Mouse (Mus musculus): ENCODE data around the gene Aff1. TPM values are rescaled to one million over a fixed set of nuclear protein-coding genes. Genes with fewer than 3 reads are reported as not detected.

Aff1 gene
- polyA plus RNA-seq (2014; fragmentation: Nextera tagmentation; extraction: Ambion mirVana), result 12.1 and 13.4 TPM in 2 replicates

- H3K27me3 ChIP-seq (ENCODE audit: control insufficient read depth, insufficient read depth, low read length), result peaks cover 23% of the 10 kb centered on the region
- H3K4me2 ChIP-seq, result peak within 1 kb of the TSS; percentile 100
- H3K27ac ChIP-seq (ENCODE audit: low read depth, low read length), result no peak within 1 kb of the TSS
- no peaks in the 10 kb centered on the region for H3K4me1 ChIP-seq (ENCODE audit: control insufficient read depth, insufficient read depth, low read length)
- ATAC-seq (replicated peaks; ENCODE audit: insufficient number of reproducible peaks, low FRiP score, low TSS enrichment), result peak; percentile 90
- H3K36me3 ChIP-seq (ENCODE audit: control insufficient read depth, insufficient read depth, low read length), result no peaks in the 10 kb centered on the region
- H3K9me3 ChIP-seq (replicated peaks; ENCODE audit: control insufficient read depth, low read length), result no peaks in the 10 kb centered on the region
- peak within 1 kb of the TSS; percentile 72 for H3K9ac ChIP-seq (ENCODE audit: low read depth, low read length)
- peak within 1 kb of the TSS; percentile 67 for H3K4me3 ChIP-seq (ENCODE audit: low read depth, low read length)
- 4% methylated on average over 49 of the region's 50 CpGs for WGBS (ENCODE audit: insufficient replicate concordance)
Observed at GRCm38 (mm10) chr5:103691624-103692530, at the start of gene Aff1. Gene Aff1 (plus strand): TSS chr5:103692374.

DNA sequence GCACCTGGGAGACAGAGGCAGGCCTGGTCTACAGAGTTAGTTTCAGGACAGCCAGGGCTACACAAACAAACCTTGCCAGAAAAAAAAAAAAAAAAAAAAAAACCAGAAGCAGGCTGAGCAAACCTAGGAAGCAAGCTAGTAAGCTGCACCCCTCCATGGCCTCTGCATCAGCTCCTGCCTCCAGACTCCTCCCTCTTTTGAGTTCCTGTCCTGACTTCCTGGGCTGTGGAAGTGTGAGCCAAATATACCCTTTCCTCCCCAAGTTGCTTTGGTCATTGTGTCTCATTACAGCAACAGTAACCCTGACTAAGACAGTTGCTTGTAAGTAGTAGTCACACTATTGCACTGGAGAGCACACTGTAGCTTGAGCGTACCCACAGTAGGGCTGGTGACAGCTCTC lies 48.0 kb upstream of the Aff1 start:
- no peak for ATAC-seq (replicated peaks; ENCODE audit: insufficient number of reproducible peaks, low FRiP score, low TSS enrichment)
- H3K4me2 ChIP-seq, result no peak overlapping the region
- no peak overlapping the region for H3K27ac ChIP-seq (ENCODE audit: low read depth, low read length)
- H3K9ac ChIP-seq (ENCODE audit: low read depth, low read length), result no peak overlapping the region
- 79% methylated on average over 1 of the region's 1 CpGs for WGBS (ENCODE audit: insufficient replicate concordance)
- no peaks in the 10 kb centered on the region for H3K36me3 ChIP-seq (ENCODE audit: control insufficient read depth, insufficient read depth, low read length)
- no peak overlapping the region for H3K4me3 ChIP-seq (ENCODE audit: low read depth, low read length)
- no peaks in the 10 kb centered on the region for H3K4me1 ChIP-seq (ENCODE audit: control insufficient read depth, insufficient read depth, low read length)
- no peaks in the 10 kb centered on the region for H3K27me3 ChIP-seq (ENCODE audit: control insufficient read depth, insufficient read depth, low read length)
- no peaks in the 10 kb centered on the region for H3K9me3 ChIP-seq (replicated peaks; ENCODE audit: control insufficient read depth, low read length)

DNA sequence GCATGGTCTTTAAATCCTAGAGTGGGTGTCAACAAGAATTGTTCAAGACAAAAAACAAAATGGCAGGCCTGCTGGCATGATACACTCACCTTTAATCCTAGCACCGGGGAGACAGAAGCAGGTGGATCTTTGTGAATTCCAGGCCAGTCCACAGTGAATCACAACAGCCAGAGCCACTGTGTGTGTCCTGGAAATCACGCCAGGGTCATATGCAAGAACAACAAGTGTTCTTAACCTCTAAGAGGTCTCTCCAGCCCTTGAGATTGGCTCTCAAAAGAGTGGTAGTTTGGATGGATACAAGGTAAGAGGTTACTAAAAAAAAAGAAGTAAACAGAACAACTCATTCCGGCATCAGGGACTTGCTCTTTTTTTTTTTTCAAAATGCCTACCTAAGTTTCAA lies 44.9 kb upstream of the Aff1 start:
- Histone ChIP-seq H3K4me1 (ENCODE audit: control insufficient read depth, insufficient read depth, low read length) (no peaks in the 10 kb centered on the region), H3K4me2 (no peak overlapping the region), H3K9ac (ENCODE audit: low read depth, low read length) (no peak overlapping the region), H3K27ac (ENCODE audit: low read depth, low read length) (no peak overlapping the region), H3K36me3 (ENCODE audit: control insufficient read depth, insufficient read depth, low read length) (no peaks in the 10 kb centered on the region), H3K4me3 (ENCODE audit: low read depth, low read length) (no peak overlapping the region), H3K9me3 (replicated peaks; ENCODE audit: control insufficient read depth, low read length) (no peaks in the 10 kb centered on the region), H3K27me3 (ENCODE audit: control insufficient read depth, insufficient read depth, low read length) (no peaks in the 10 kb centered on the region)
- ATAC-seq (replicated peaks; ENCODE audit: insufficient number of reproducible peaks, low FRiP score, low TSS enrichment), result no peak
- 72% methylated on average over 3 of the region's 3 CpGs for WGBS (ENCODE audit: insufficient replicate concordance)

- no peak overlapping the region for H3K27ac ChIP-seq (ENCODE audit: low read depth, low read length)
- H3K9ac ChIP-seq (ENCODE audit: low read depth, low read length), result no peak overlapping the region
- no peak for ATAC-seq (replicated peaks; ENCODE audit: insufficient number of reproducible peaks, low FRiP score, low TSS enrichment)
- H3K4me2 ChIP-seq, result no peak overlapping the region
- no peaks in the 10 kb centered on the region for H3K4me1 ChIP-seq (ENCODE audit: control insufficient read depth, insufficient read depth, low read length)
- no peak overlapping the region for H3K4me3 ChIP-seq (ENCODE audit: low read depth, low read length)
- WGBS (ENCODE audit: insufficient replicate concordance), result 20% methylated on average over 6 of the region's 6 CpGs
- no peaks in the 10 kb centered on the region for H3K36me3 ChIP-seq (ENCODE audit: control insufficient read depth, insufficient read depth, low read length)
- H3K27me3 ChIP-seq (ENCODE audit: control insufficient read depth, insufficient read depth, low read length), result peaks cover 3% of the 10 kb centered on the region; the same call in 1 of the 2 replicates
- H3K9me3 ChIP-seq (replicated peaks; ENCODE audit: control insufficient read depth, low read length), result no peaks in the 10 kb centered on the region
Observed at GRCm38 (mm10) chr5:103654225-103654624, 37.9 kb upstream of the Aff1 start.

GRCm38 (mm10) chr5:103654780-103655179 lies 37.4 kb upstream of the Aff1 start:
- WGBS (ENCODE audit: insufficient replicate concordance), result 84% methylated on average over 4 of the region's 4 CpGs

GRCm38 (mm10) chr5:103655346-103656118 lies 36.6 kb upstream of the Aff1 start, which contains the start of gene 1700016H13Rik:
Gene 1700016H13Rik (minus strand): TSS chr5:103656010.
- H3K4me2 ChIP-seq, result peak within 1 kb of the TSS; percentile 95
- peak within 1 kb of the TSS; percentile 67 for H3K4me3 ChIP-seq (ENCODE audit: low read depth, low read length)
- no peaks in the 10 kb centered on the region for H3K4me1 ChIP-seq (ENCODE audit: control insufficient read depth, insufficient read depth, low read length)
- H3K27me3 ChIP-seq (ENCODE audit: control insufficient read depth, insufficient read depth, low read length), result peaks cover 3% of the 10 kb centered on the region; the same call in 1 of the 2 replicates
- peak; percentile 70; the same call in 1 of the 2 replicates for ATAC-seq (replicated peaks; ENCODE audit: insufficient number of reproducible peaks, low FRiP score, low TSS enrichment)
- no peaks in the 10 kb centered on the region for H3K9me3 ChIP-seq (replicated peaks; ENCODE audit: control insufficient read depth, low read length)
- peak within 1 kb of the TSS; percentile 77 for H3K9ac ChIP-seq (ENCODE audit: low read depth, low read length)
- H3K36me3 ChIP-seq (ENCODE audit: control insufficient read depth, insufficient read depth, low read length), result no peaks in the 10 kb centered on the region
- H3K27ac ChIP-seq (ENCODE audit: low read depth, low read length), result no peak within 1 kb of the TSS
- WGBS (ENCODE audit: insufficient replicate concordance), result 1% methylated on average over 52 of the region's 56 CpGs

More at GRCm38 (mm10) chr5:103654780-103655179, 37.4 kb upstream of the Aff1 start:
- H3K9ac ChIP-seq (ENCODE audit: low read depth, low read length), result no peak overlapping the region
- H3K27ac ChIP-seq (ENCODE audit: low read depth, low read length), result no peak overlapping the region
- peak overlapping the region; percentile 95 for H3K4me2 ChIP-seq
- no peaks in the 10 kb centered on the region for H3K4me1 ChIP-seq (ENCODE audit: control insufficient read depth, insufficient read depth, low read length)
- no peaks in the 10 kb centered on the region for H3K36me3 ChIP-seq (ENCODE audit: control insufficient read depth, insufficient read depth, low read length)
- ATAC-seq (replicated peaks; ENCODE audit: insufficient number of reproducible peaks, low FRiP score, low TSS enrichment), result no peak
- no peaks in the 10 kb centered on the region for H3K9me3 ChIP-seq (replicated peaks; ENCODE audit: control insufficient read depth, low read length)
- peaks cover 3% of the 10 kb centered on the region; the same call in 1 of the 2 replicates for H3K27me3 ChIP-seq (ENCODE audit: control insufficient read depth, insufficient read depth, low read length)
- peak overlapping the region; percentile 67 for H3K4me3 ChIP-seq (ENCODE audit: low read depth, low read length)

GRCm38 (mm10) chr5:103658921-103659320 lies 33.3 kb upstream of the Aff1 start:
- no peak overlapping the region for H3K4me3 ChIP-seq (ENCODE audit: low read depth, low read length)
- H3K27ac ChIP-seq (ENCODE audit: low read depth, low read length), result no peak overlapping the region
- no peaks in the 10 kb centered on the region for H3K4me1 ChIP-seq (ENCODE audit: control insufficient read depth, insufficient read depth, low read length)
- no peaks in the 10 kb centered on the region for H3K9me3 ChIP-seq (replicated peaks; ENCODE audit: control insufficient read depth, low read length)
- H3K27me3 ChIP-seq (ENCODE audit: control insufficient read depth, insufficient read depth, low read length), result peaks cover 3% of the 10 kb centered on the region; the same call in 1 of the 2 replicates
- no peak overlapping the region for H3K9ac ChIP-seq (ENCODE audit: low read depth, low read length)
- no peak for ATAC-seq (replicated peaks; ENCODE audit: insufficient number of reproducible peaks, low FRiP score, low TSS enrichment)
- 70% methylated on average over 5 of the region's 5 CpGs for WGBS (ENCODE audit: insufficient replicate concordance)
- no peak overlapping the region for H3K4me2 ChIP-seq
- no peaks in the 10 kb centered on the region for H3K36me3 ChIP-seq (ENCODE audit: control insufficient read depth, insufficient read depth, low read length)

DNA sequence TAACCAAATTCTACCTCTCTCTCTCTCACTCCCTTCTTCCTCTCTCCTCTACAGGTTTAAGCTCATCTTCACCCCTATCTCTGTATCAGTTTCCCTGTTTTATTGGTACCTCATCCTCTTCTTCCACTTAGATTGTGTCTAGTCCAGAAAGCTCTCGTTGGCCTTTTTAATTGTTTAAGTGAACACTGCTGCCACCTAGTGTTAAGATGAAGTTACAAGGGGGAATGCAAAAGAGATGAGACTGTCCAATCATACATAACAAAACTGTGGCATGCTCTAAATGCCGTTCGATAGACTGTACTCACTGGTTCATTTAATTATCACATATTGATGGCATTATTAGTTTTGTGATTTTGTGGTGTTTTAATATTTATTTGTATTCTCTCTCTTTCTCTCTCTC lies 32.6 kb upstream of the Aff1 start:
- H3K9me3 ChIP-seq (replicated peaks; ENCODE audit: control insufficient read depth, low read length), result no peaks in the 10 kb centered on the region
- H3K4me3 ChIP-seq (ENCODE audit: low read depth, low read length), result no peak overlapping the region
- ATAC-seq (replicated peaks; ENCODE audit: insufficient number of reproducible peaks, low FRiP score, low TSS enrichment), result no peak
- 37% methylated on average over 3 of the region's 3 CpGs for WGBS (ENCODE audit: insufficient replicate concordance)
- H3K36me3 ChIP-seq (ENCODE audit: control insufficient read depth, insufficient read depth, low read length), result no peaks in the 10 kb centered on the region
- no peak overlapping the region for H3K4me2 ChIP-seq
- H3K27me3 ChIP-seq (ENCODE audit: control insufficient read depth, insufficient read depth, low read length), result peaks cover 3% of the 10 kb centered on the region; the same call in 1 of the 2 replicates
- no peaks in the 10 kb centered on the region for H3K4me1 ChIP-seq (ENCODE audit: control insufficient read depth, insufficient read depth, low read length)
- no peak overlapping the region for H3K27ac ChIP-seq (ENCODE audit: low read depth, low read length)
- no peak overlapping the region for H3K9ac ChIP-seq (ENCODE audit: low read depth, low read length)
